Mouse (Mus musculus) forebrain, postnatal 0 days (tissue): ENCODE measurements around the gene Cyp2j12. TPM values are rescaled to one million over a fixed set of nuclear protein-coding genes. Genes with fewer than 3 reads are reported as not detected.
"Not testable (repeated sequence)": the region's sequence is repeated elsewhere in the genome, so short reads cannot be mapped to it uniquely, and the experiment has no call there.

Experiments
- ATAC-seq: fragments of 200-750 bp; cut with Nextera tagmentation; 2 replicates; pipeline ENCODE4 v1.8.0; 2017; ENCODE audit warnings: mild to moderate bottlenecking, moderate library complexity
- DNase-seq: peaks from one replicate; pipeline ENCODE4 v3.0.0-alpha.2; 2015
- H3K27ac ChIP-seq: fragments of 300-500 bp; sonication (generic); 2 replicates; pipeline ENCODE4 v1.5.1; 2014; ENCODE audit warnings: low read depth, mild to moderate bottlenecking, antibody characterized with exemption, low read length, moderate library complexity, mixed read lengths
- H3K27me3 ChIP-seq: fragments of 300-500 bp; sonication (generic); 2 replicates; pipeline ENCODE4 v1.6.1; 2014; ENCODE audit warnings: mild to moderate bottlenecking, low read length, mixed read lengths; ENCODE audit not compliant: insufficient read depth
- H3K36me3 ChIP-seq: fragments of 300-500 bp; sonication (generic); 2 replicates; pipeline ENCODE4 v1.6.1; 2014; ENCODE audit warnings: mild to moderate bottlenecking, moderate library complexity; ENCODE audit not compliant: insufficient read depth
- H3K4me1 ChIP-seq: fragments of 300-500 bp; sonication (generic); 2 replicates; pipeline ENCODE4 v1.6.1; 2014; ENCODE audit warnings: antibody characterized with exemption; ENCODE audit not compliant: insufficient read depth
- H3K4me2 ChIP-seq: fragments of 300-500 bp; sonication (generic); 2 replicates; pipeline ENCODE4 v1.6.1; 2014; ENCODE audit warnings: low read depth, mild to moderate bottlenecking, moderate library complexity
- H3K4me3 ChIP-seq: fragments of 300-500 bp; sonication (generic); 2 replicates; pipeline ENCODE4 v1.5.1; 2014; ENCODE audit warnings: low read depth, low read length, mixed read lengths
- H3K9ac ChIP-seq: fragments of 300-500 bp; sonication (generic); 2 replicates; pipeline ENCODE4 v1.6.1; 2014; ENCODE audit warnings: mild to moderate bottlenecking
- H3K9me3 ChIP-seq: fragments of 300-500 bp; sonication (generic); 2 replicates; pipeline ENCODE4 v1.6.1; 2016; ENCODE audit warnings: low read length
- CTCF ChIP-seq: sonication (generic); IDR thresholded peaks from 2 replicates; pipeline ENCODE4 v1.5.1; 2016; ENCODE audit warnings: antibody characterized with exemption, control low read depth, low read depth
- WGBS: fragments of 180-500 bp; shearing (Covaris S2); extraction: QIAGEN DNeasy Blood & Tissue Kit; methylation state at CpG from one replicate; pipeline ENCODE4 v1.1.7; 2014; 5-methylcytosine and 5-hydroxymethylcytosine counted together
- polyA plus RNA-seq: library from polyadenylated mRNA; unstranded; fragments of >200 nt; fragmentation: Nextera tagmentation; extraction: Ambion mirVana; gene quantifications from 2 replicates; pipeline ENCODE4 v1.2.1, GENCODE M21; 2015
- total RNA-seq: library from RNA; depleted of rRNA; stranded (reverse); fragments of >200 nt; gene quantifications from 2 replicates; pipeline ENCODE4 v1.2.3, GENCODE M21; 2014; rRNA removed

Gene Cyp2j12
- total RNA-seq (not detected in 2 replicates), polyA plus RNA-seq (not detected in 2 replicates)

DNA sequence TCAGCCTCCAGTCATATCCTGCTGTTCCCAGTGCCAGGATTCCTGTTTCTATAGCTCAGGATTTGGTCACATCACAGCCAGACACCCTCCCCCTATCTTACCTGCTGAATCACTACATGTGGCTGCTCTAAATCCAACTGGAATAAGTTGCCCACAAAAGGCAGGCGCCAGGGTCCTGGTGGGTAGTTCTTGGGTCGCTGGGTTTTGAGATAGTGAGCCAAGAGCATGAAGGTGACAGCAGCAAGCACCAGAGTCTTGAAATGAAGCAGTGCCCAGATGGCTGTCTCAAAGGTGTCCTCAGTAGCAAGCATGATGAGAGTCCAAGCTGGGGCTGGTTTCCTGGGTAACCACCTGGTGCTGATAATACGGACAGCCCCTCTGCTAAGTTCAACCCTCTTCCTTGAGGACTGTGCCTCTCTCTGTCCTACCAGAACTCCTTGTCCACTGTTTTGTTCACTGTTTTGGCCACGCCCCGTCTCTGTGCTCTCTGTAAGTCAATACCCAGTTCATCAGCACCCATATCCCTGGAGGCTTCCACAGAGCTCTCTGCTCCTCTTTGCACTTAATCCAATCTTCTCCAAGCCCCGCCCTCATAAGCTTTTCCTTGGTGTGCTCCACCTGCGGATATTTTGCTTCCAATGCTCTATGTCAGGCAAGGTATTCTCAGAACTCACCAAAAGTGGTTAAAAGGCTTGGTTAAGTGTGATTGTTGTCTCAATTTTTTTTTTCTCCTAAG is at the start of gene Cyp2j12:
Gene Cyp2j12, minus strand, starts transcription at position 421 of the 736 bp plus-strand sequence.
- no peak within 1 kb of the TSS for H3K4me2 ChIP-seq
- WGBS = 78% methylated on average over 7 of the region's 7 CpGs
- no peaks in the 10 kb centered on the region for H3K36me3 ChIP-seq
- H3K27ac ChIP-seq = no peak within 1 kb of the TSS
- ATAC-seq = no peak
- H3K9ac ChIP-seq = no peak within 1 kb of the TSS
- no peak for DNase-seq
- TF ChIP-seq CTCF = no peak
- H3K9me3 ChIP-seq = no peaks in the 10 kb centered on the region
- H3K4me1 ChIP-seq = no peaks in the 10 kb centered on the region
- H3K27me3 ChIP-seq = no peaks in the 10 kb centered on the region
- H3K4me3 ChIP-seq = no peak within 1 kb of the TSS

- DNase-seq, H3K36me3 ChIP-seq, H3K27me3 ChIP-seq, H3K4me3 ChIP-seq, ATAC-seq, H3K4me1 ChIP-seq, H3K27ac ChIP-seq, H3K9ac ChIP-seq, H3K9me3 ChIP-seq, H3K4me2 ChIP-seq: not testable (repeated sequence)
- 92% methylated on average over 5 of the region's 5 CpGs for WGBS
These were observed 48.4 kb upstream of the Cyp2j12 start for GRCm38 (mm10) chr4:96189321-96189720.

- not testable (repeated sequence) for H3K4me2 ChIP-seq, H3K4me3 ChIP-seq, H3K4me1 ChIP-seq, H3K9ac ChIP-seq, H3K9me3 ChIP-seq, ATAC-seq, H3K36me3 ChIP-seq, DNase-seq, H3K27me3 ChIP-seq, H3K27ac ChIP-seq
- 83% methylated on average over 2 of the region's 2 CpGs for WGBS
These were observed 47.7 kb upstream of the Cyp2j12 start for GRCm38 (mm10) chr4:96188671-96189070.

GRCm38 (mm10) chr4:96188146-96188545 is 47.2 kb upstream of the Cyp2j12 start:
- H3K9me3 ChIP-seq, H3K27me3 ChIP-seq, H3K27ac ChIP-seq, DNase-seq, H3K36me3 ChIP-seq, H3K4me1 ChIP-seq, ATAC-seq, H3K4me3 ChIP-seq, H3K9ac ChIP-seq, H3K4me2 ChIP-seq: not testable (repeated sequence)
- WGBS = 91% methylated on average over 2 of the region's 2 CpGs

DNA sequence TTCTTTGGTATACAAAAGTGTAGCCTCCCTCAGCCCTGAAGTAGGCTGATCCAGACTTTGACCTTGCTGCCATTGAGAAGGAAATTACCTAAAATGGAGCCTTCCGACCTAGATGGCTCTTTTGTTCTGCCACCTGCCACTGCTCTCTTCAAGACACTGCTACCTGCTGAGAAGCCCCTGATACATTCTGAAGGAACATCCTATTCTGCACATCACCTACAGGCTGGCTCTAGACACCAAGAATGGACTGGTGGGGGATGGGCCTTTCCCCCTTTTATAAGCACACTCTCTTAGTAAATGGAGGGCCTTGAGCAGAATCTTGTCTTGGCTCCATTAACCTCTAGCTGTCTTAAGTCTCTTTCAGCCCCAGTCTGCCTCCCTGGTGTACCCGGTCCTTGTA is 43.8 kb upstream of the Cyp2j12 start:
- H3K36me3 ChIP-seq, H3K27ac ChIP-seq, H3K9me3 ChIP-seq, H3K4me1 ChIP-seq, H3K4me3 ChIP-seq, ATAC-seq, H3K9ac ChIP-seq, H3K4me2 ChIP-seq, DNase-seq, H3K27me3 ChIP-seq: not testable (repeated sequence)
- WGBS = 81% methylated on average over 2 of the region's 2 CpGs

GRCm38 (mm10) chr4:96162839-96163238 is 21.9 kb upstream of the Cyp2j12 start:
- Histone ChIP-seq H3K27me3 (no peaks in the 10 kb centered on the region), H3K4me1 (no peaks in the 10 kb centered on the region), H3K27ac (no peak overlapping the region), H3K4me2 (no peak overlapping the region), H3K9ac (no peak overlapping the region), H3K36me3 (no peaks in the 10 kb centered on the region), H3K9me3 (no peaks in the 10 kb centered on the region), H3K4me3 (no peak overlapping the region)
- no peak for DNase-seq
- TF ChIP-seq CTCF = no peak
- WGBS = 84% methylated on average over 1 of the region's 1 CpGs
- ATAC-seq = no peak

GRCm38 (mm10) chr4:96161575-96161974 is 20.6 kb upstream of the Cyp2j12 start:
- Histone ChIP-seq H3K9ac (no peak overlapping the region), H3K4me3 (no peak overlapping the region), H3K36me3 (no peaks in the 10 kb centered on the region), H3K4me1 (no peaks in the 10 kb centered on the region), H3K27me3 (no peaks in the 10 kb centered on the region), H3K9me3 (no peaks in the 10 kb centered on the region), H3K4me2 (no peak overlapping the region), H3K27ac (no peak overlapping the region)
- TF ChIP-seq CTCF = no peak
- ATAC-seq (no peak), DNase-seq (no peak)
- WGBS = 84% methylated on average over 1 of the region's 1 CpGs
